Mouse (Mus musculus): Measurements from ENCODE around the gene Myo9b. TPM values are rescaled to one million over a fixed set of nuclear protein-coding genes. Genes with fewer than 3 reads are reported as not detected.

Gene Myo9b
- polyA plus RNA-seq, 1 experiment from 2014 or later, result 20.3 TPM

DNA sequence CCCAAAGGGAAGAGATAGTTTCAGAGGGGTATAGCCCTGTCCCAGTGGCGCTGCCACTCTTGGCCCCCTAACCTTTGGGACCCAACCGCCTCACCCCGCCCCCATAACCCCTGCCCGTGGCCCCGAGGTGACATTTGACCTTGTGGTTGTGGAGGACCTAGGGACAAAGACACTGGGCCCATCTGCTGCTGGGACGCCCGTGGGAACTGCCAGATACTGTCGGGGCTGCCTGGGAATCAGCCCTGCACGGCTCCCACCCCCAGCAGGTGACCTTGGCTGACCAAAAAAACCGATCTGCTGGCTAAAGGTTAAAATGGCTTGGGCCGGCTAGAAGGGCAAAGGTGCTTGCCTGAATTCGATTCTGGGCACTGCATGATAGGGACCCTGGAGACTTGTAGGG is 110.9 kb downstream of the Myo9b start:
- ATAC-seq (ENCODE audit: low read depth), result no peak
- no peaks in the 10 kb centered on the region for H3K27me3 ChIP-seq (ENCODE audit: control insufficient read depth, insufficient read depth, low read depth, low read length)
- H3K4me1 ChIP-seq (replicated peaks; ENCODE audit: control insufficient read depth, insufficient read depth, low read length), result peaks cover 32% of the 10 kb centered on the region
- no peak overlapping the region for H3K4me3 ChIP-seq (ENCODE audit: low read length)
- no peaks in the 10 kb centered on the region for H3K36me3 ChIP-seq (ENCODE audit: control insufficient read depth, insufficient read depth, low read length)
- peak overlapping the region; percentile 96 for H3K27ac ChIP-seq (ENCODE audit: low read length)
- WGBS, result 29% methylated on average over 12 of the region's 12 CpGs
- H3K9me3 ChIP-seq (ENCODE audit: control insufficient read depth, low read length), result no peaks in the 10 kb centered on the region
- H3K9ac ChIP-seq (ENCODE audit: low read length), result peak overlapping the region; percentile 95
- H3K4me2 ChIP-seq (ENCODE audit: low read depth, low read length), result no peak overlapping the region

GRCm38 (mm10) chr8:71383860-71384259 is 111.3 kb downstream of the Myo9b start:
- no peak overlapping the region for H3K9ac ChIP-seq (ENCODE audit: low read length)
- no peak for ATAC-seq (ENCODE audit: low read depth)
- H3K27ac ChIP-seq (ENCODE audit: low read length), result no peak overlapping the region
- H3K4me1 ChIP-seq (replicated peaks; ENCODE audit: control insufficient read depth, insufficient read depth, low read length), result peaks cover 27% of the 10 kb centered on the region
- no peak overlapping the region for H3K4me2 ChIP-seq (ENCODE audit: low read depth, low read length)
- 45% methylated on average over 3 of the region's 3 CpGs for WGBS
- no peaks in the 10 kb centered on the region for H3K9me3 ChIP-seq (ENCODE audit: control insufficient read depth, low read length)
- H3K4me3 ChIP-seq (ENCODE audit: low read length), result no peak overlapping the region
- no peaks in the 10 kb centered on the region for H3K27me3 ChIP-seq (ENCODE audit: control insufficient read depth, insufficient read depth, low read depth, low read length)
- no peaks in the 10 kb centered on the region for H3K36me3 ChIP-seq (ENCODE audit: control insufficient read depth, insufficient read depth, low read length)

DNA sequence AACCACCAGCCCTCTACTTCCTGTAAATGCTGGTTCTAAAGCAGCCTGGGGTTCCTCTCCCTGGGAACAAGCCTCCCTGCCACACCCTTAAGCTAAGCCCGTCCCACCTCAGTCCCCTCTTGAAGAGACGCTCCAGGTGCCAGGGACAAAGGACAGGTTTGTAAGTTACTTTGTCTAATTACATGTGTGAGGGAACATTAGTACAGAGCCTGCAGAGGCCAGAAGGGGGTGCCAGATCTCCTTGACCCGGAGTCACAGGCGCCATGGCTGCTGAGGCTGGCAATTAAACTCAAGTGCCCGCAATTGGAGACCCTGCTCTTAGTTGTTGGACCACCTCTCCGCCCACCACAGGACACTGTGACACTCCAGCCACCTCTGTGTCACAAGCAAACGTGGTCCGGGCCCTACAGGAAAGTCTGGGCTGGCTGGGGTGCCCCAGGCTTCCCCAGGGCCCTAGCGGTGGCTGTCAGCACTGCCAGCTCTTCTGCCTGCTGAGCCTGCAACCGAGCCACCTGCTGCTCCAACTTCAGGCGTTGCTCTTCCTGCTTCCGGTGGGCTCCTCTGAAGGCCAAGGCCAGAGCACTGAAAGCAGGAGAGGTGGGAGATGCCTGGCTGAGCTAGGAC is 112.8 kb downstream of the Myo9b start:
- Histone ChIP-seq H3K36me3 (ENCODE audit: control insufficient read depth, insufficient read depth, low read length) (0 out of 2 replicates have a peak, but pooled peaks cover 3% of the 10 kb centered on the region), H3K27me3 (ENCODE audit: control insufficient read depth, insufficient read depth, low read depth, low read length) (no peaks in the 10 kb centered on the region), H3K4me1 (replicated peaks; ENCODE audit: control insufficient read depth, insufficient read depth, low read length) (peaks cover 16% of the 10 kb centered on the region), H3K9ac (ENCODE audit: low read length) (no peak overlapping the region), H3K27ac (ENCODE audit: low read length) (no peak overlapping the region), H3K9me3 (ENCODE audit: control insufficient read depth, low read length) (no peaks in the 10 kb centered on the region), H3K4me3 (ENCODE audit: low read length) (no peak overlapping the region), H3K4me2 (ENCODE audit: low read depth, low read length) (no peak overlapping the region)
- no peak for ATAC-seq (ENCODE audit: low read depth)
- 59% methylated on average over 12 of the region's 12 CpGs for WGBS

DNA sequence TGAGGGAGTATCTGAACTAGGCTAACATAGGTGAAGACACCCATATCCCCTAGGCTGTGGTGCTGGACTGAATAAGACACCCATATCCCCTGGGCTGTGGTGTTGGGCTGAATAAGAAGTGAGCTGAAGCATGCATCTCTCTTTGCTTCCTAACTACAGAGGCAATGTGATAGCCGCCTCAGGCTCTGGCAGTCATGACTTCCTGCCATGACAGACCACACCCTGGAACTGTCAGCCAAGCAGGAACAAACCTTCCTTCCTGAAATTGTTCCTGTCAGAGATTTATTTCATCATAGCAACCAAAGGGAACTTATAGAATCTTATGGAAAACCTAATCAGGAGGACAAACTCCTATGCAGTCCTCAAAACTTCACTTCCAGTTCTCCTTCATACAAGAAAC is 115.8 kb downstream of the Myo9b start:
- Histone ChIP-seq H3K27me3 (ENCODE audit: control insufficient read depth, insufficient read depth, low read depth, low read length) (no peaks in the 10 kb centered on the region), H3K27ac (ENCODE audit: low read length) (no peak overlapping the region), H3K36me3 (ENCODE audit: control insufficient read depth, insufficient read depth, low read length) (0 out of 2 replicates have a peak, but pooled peaks cover 3% of the 10 kb centered on the region), H3K9me3 (ENCODE audit: control insufficient read depth, low read length) (no peaks in the 10 kb centered on the region), H3K4me3 (ENCODE audit: low read length) (no peak overlapping the region), H3K9ac (ENCODE audit: low read length) (no peak overlapping the region), H3K4me2 (ENCODE audit: low read depth, low read length) (no peak overlapping the region), H3K4me1 (replicated peaks; ENCODE audit: control insufficient read depth, insufficient read depth, low read length) (peaks cover 11% of the 10 kb centered on the region)
- 41% methylated on average over 1 of the region's 1 CpGs for WGBS
- ATAC-seq (ENCODE audit: low read depth), result no peak

DNA sequence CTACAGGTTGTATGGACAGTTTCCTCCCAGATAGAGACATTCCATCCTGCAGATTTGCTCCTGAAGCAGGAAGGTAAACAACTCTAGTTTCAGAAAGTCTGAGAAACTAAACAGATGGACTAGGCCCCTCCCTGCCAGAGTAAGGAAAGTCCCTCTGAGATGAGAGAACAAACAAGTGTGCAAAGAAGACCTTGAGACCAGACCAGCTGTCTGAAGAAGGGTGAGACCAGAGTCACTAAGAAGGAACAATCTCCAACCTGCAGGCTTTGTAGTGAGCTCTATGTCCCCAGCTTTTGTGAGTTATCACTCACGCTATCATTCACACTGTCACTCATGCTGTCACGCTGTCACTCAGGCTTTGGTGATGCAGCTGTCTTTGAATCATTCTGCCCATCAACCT is 119.2 kb downstream of the Myo9b start:
- Histone ChIP-seq H3K9ac (ENCODE audit: low read length) (no peak overlapping the region), H3K4me2 (ENCODE audit: low read depth, low read length) (no peak overlapping the region), H3K36me3 (ENCODE audit: control insufficient read depth, insufficient read depth, low read length) (0 out of 2 replicates have a peak, but pooled peaks cover 3% of the 10 kb centered on the region), H3K4me3 (ENCODE audit: low read length) (no peak overlapping the region), H3K9me3 (ENCODE audit: control insufficient read depth, low read length) (no peaks in the 10 kb centered on the region), H3K27ac (ENCODE audit: low read length) (no peak overlapping the region), H3K27me3 (ENCODE audit: control insufficient read depth, insufficient read depth, low read depth, low read length) (no peaks in the 10 kb centered on the region), H3K4me1 (replicated peaks; ENCODE audit: control insufficient read depth, insufficient read depth, low read length) (peaks cover 9% of the 10 kb centered on the region)
- no peak for ATAC-seq (ENCODE audit: low read depth)
- WGBS, result 80% methylated on average over 2 of the region's 2 CpGs

- ATAC-seq (ENCODE audit: low read depth), result no peak
- 0 out of 2 replicates have a peak, but pooled peaks cover 3% of the 10 kb centered on the region for H3K36me3 ChIP-seq (ENCODE audit: control insufficient read depth, insufficient read depth, low read length)
- 68% methylated on average over 5 of the region's 5 CpGs for WGBS
Measured at GRCm38 (mm10) chr8:71392391-71392790, 119.9 kb downstream of the Myo9b start.

GRCm38 (mm10) chr8:71392871-71393270 is 120.4 kb downstream of the Myo9b start:
- no peak overlapping the region; the same call in 1 of the 2 replicates for H3K27ac ChIP-seq (ENCODE audit: low read length)
- peak overlapping the region; percentile 20 for H3K4me3 ChIP-seq (ENCODE audit: low read length)
- no peaks in the 10 kb centered on the region for H3K9me3 ChIP-seq (ENCODE audit: control insufficient read depth, low read length)
- H3K9ac ChIP-seq (ENCODE audit: low read length), result 0 out of 2 replicates have a peak overlapping the region, but pooled peaks have one; percentile 14
- no peak for ATAC-seq (ENCODE audit: low read depth)
- peaks cover 16% of the 10 kb centered on the region for H3K4me1 ChIP-seq (replicated peaks; ENCODE audit: control insufficient read depth, insufficient read depth, low read length)
- no peaks in the 10 kb centered on the region for H3K27me3 ChIP-seq (ENCODE audit: control insufficient read depth, insufficient read depth, low read depth, low read length)
- peak overlapping the region; percentile 37 for H3K4me2 ChIP-seq (ENCODE audit: low read depth, low read length)
- H3K36me3 ChIP-seq (ENCODE audit: control insufficient read depth, insufficient read depth, low read length), result 0 out of 2 replicates have a peak, but pooled peaks cover 3% of the 10 kb centered on the region
- 11% methylated on average over 3 of the region's 3 CpGs for WGBS

More at GRCm38 (mm10) chr8:71392391-71392790, 119.9 kb downstream of the Myo9b start:
- no peak overlapping the region for H3K4me2 ChIP-seq (ENCODE audit: low read depth, low read length)
- peaks cover 12% of the 10 kb centered on the region for H3K4me1 ChIP-seq (replicated peaks; ENCODE audit: control insufficient read depth, insufficient read depth, low read length)
- H3K27me3 ChIP-seq (ENCODE audit: control insufficient read depth, insufficient read depth, low read depth, low read length), result no peaks in the 10 kb centered on the region
- H3K4me3 ChIP-seq (ENCODE audit: low read length), result no peak overlapping the region
- H3K9ac ChIP-seq (ENCODE audit: low read length), result no peak overlapping the region
- H3K9me3 ChIP-seq (ENCODE audit: control insufficient read depth, low read length), result no peaks in the 10 kb centered on the region
- no peak overlapping the region for H3K27ac ChIP-seq (ENCODE audit: low read length)

DNA sequence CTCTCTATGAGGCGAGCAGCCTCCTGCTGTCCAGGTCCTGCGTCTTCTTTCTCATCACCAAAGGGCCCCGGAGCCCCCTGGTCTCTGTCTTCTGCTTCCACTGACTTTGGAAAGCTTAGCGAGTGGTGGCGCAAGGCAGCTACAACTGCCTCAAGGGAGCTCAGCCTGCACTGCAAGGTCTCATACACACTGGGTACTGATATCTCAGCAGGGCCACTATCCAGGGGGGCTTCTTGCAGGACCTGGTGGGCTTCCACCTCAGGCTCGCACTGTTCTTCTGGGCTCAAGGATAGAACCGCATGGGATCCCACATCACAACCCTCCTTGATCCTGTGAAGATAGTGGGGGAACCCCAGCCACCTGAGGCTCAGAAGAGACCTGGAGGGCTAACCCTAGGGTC is 122.0 kb downstream of the Myo9b start:
- ATAC-seq (ENCODE audit: low read depth), result no peak
- Histone ChIP-seq H3K27me3 (ENCODE audit: control insufficient read depth, insufficient read depth, low read depth, low read length) (no peaks in the 10 kb centered on the region), H3K27ac (ENCODE audit: low read length) (no peak overlapping the region), H3K9ac (ENCODE audit: low read length) (peak overlapping the region; percentile 52), H3K4me2 (ENCODE audit: low read depth, low read length) (peak overlapping the region; percentile 47), H3K36me3 (ENCODE audit: control insufficient read depth, insufficient read depth, low read length) (peaks cover 9% of the 10 kb centered on the region), H3K4me1 (replicated peaks; ENCODE audit: control insufficient read depth, insufficient read depth, low read length) (peaks cover 16% of the 10 kb centered on the region), H3K9me3 (ENCODE audit: control insufficient read depth, low read length) (no peaks in the 10 kb centered on the region), H3K4me3 (ENCODE audit: low read length) (peak overlapping the region; percentile 37)
- WGBS, result 75% methylated on average over 7 of the region's 7 CpGs

DNA sequence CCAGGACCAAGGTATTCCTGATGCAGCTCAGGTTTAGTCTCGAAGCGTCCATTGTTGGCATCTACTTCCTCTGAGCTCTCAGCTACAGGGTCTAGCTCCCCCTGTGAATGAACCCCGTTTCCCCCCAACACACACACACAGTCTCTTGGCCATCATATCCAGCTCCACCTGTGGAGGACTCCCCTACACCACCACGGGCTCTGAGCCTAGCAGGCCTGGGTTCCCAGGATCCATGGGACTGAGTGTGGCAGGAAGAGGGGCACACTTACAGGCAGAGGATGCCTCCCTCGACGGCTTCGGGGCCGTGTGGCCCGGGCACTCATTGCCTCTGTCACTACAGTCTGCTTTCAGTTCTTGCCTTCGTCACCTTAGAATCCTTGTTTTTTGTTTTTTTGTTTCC is 122.6 kb downstream of the Myo9b start:
- no peak for ATAC-seq (ENCODE audit: low read depth)
- Histone ChIP-seq H3K27me3 (ENCODE audit: control insufficient read depth, insufficient read depth, low read depth, low read length) (no peaks in the 10 kb centered on the region), H3K4me1 (replicated peaks; ENCODE audit: control insufficient read depth, insufficient read depth, low read length) (peaks cover 16% of the 10 kb centered on the region), H3K4me2 (ENCODE audit: low read depth, low read length) (peak overlapping the region; percentile 47), H3K4me3 (ENCODE audit: low read length) (peak overlapping the region; percentile 37), H3K9me3 (ENCODE audit: control insufficient read depth, low read length) (no peaks in the 10 kb centered on the region), H3K36me3 (ENCODE audit: control insufficient read depth, insufficient read depth, low read length) (peaks cover 10% of the 10 kb centered on the region), H3K9ac (ENCODE audit: low read length) (peak overlapping the region; percentile 52), H3K27ac (ENCODE audit: low read length) (peak overlapping the region; percentile 69)
- 71% methylated on average over 10 of the region's 10 CpGs for WGBS

All from lung, embryonic 16.5 days (tissue).